Mouse (Mus musculus) brain, adult 10 weeks (tissue): Measurements from ENCODE around the gene 2610528A11Rik. TPM values are rescaled to one million over a fixed set of nuclear protein-coding genes. Genes with fewer than 3 reads are reported as not detected.

Source experiments
- polyA plus RNA-seq: library from polyadenylated mRNA; stranded (reverse); fragments of 350-450 nt; fragmentation: Illumina TruSeq; extraction: RNeasy Lipid Tissue Mini Kit (QIAGEN cat#74804); gene quantifications from one replicate; pipeline ENCODE4 v1.2.3, GENCODE M21; 2015; ENCODE audit warnings: low read depth, low replicate concordance

The 2610528A11Rik gene
- 1.4 TPM for polyA plus RNA-seq

DNA sequence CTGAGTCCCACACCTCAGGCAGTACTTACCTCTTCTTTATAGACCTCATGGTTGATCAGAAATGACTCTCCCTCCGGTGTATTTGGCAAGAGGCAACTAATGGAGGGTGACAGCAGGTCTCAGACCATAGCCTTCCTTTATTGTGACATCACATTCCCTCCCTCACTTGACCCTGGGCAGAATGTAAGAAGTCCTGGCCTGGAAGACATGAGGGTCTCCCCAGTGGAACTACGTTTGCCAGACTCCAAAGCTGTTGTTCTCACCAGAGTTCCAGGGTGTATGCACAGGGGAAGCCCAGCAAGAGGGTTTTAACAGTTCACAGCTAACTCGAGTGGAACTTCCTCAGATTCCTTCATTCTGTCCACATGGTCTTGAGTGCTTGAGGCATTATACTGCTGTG is at the start of gene 2610528A11Rik:
2610528A11Rik (minus strand) TSS at position 101 of the 400 bp plus-strand sequence.

GRCm38 (mm10) chr14:37135127-37135593 is 21.3 kb upstream of the 2610528A11Rik start, which contains the start of gene Ghitm:
Ghitm (minus strand) TSS chr14:37135272.

DNA sequence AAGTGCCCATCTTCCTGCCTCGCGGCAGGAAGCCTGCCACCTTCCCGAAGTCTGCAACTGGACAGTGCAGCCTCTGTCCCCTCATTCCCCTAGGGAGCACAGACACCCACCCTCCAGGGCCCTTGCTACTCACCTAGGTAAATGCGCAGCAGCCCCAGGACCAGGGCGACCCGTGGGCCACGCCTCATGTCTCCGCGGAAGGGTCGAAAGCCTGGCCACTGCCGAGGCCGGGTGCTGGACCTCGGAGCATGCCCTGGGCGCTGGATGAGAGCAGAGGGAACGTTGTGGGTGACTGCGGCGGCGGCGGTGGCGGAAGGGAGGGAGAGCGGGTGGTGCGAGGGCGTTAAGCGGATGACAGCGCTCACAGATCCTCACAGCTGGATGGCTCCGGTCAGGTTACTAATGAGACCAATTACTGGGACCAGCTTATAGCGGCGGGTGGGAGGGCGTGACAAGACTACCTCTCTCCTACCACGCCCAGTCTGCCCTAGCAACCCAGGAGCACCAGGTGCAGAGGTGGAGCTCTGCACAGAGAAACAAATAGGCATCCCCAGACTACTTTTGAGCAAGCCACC is 15.8 kb downstream of the 2610528A11Rik start, which contains the start of gene Cdhr1:
Cdhr1 (minus strand) TSS at position 392 of the 575 bp plus-strand sequence.

DNA sequence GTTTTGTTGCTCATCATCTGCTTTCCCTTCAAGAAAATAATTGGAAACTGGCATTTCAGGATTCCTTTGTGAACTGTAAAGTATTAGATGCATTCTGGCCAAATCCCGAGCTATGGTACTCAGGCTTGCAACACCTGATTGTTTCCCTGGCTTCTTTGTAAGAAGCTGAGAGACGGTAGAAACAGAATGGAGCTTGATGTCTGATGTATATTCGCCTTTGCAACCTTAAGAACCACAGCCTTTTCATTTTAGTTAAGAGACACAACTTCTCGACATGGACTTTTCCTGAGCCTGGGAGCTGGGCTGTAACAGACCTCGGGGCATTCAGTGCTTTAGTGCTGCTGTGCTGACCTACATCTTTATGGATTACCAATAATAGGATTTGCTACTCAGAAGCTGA is 46.2 kb downstream of the 2610528A11Rik start, which contains the start of gene Lrit2:
Lrit2 (plus strand) TSS at position 301 of the 400 bp plus-strand sequence.

Other genes with a start within 250 kb of the 2610528A11Rik start
- 55.8 TPM for gene Ccser2, start 145.2 kb downstream of the 2610528A11Rik start, polyA plus RNA-seq
- not detected for gene Rgr, start 65.1 kb downstream of the 2610528A11Rik start, polyA plus RNA-seq
- gene Lrit1, start 59.2 kb downstream of the 2610528A11Rik start, polyA plus RNA-seq, result not detected
- not detected for gene Lrit2, start 46.1 kb downstream of the 2610528A11Rik start, polyA plus RNA-seq
- gene Cdhr1, start 15.7 kb downstream of the 2610528A11Rik start, polyA plus RNA-seq, result 4.1 TPM
- 673 TPM for gene Ghitm, start 21.2 kb upstream of the 2610528A11Rik start, polyA plus RNA-seq